Mouse (Mus musculus): ENCODE data around the gene Gipc3.

Gipc3 gene

DNA sequence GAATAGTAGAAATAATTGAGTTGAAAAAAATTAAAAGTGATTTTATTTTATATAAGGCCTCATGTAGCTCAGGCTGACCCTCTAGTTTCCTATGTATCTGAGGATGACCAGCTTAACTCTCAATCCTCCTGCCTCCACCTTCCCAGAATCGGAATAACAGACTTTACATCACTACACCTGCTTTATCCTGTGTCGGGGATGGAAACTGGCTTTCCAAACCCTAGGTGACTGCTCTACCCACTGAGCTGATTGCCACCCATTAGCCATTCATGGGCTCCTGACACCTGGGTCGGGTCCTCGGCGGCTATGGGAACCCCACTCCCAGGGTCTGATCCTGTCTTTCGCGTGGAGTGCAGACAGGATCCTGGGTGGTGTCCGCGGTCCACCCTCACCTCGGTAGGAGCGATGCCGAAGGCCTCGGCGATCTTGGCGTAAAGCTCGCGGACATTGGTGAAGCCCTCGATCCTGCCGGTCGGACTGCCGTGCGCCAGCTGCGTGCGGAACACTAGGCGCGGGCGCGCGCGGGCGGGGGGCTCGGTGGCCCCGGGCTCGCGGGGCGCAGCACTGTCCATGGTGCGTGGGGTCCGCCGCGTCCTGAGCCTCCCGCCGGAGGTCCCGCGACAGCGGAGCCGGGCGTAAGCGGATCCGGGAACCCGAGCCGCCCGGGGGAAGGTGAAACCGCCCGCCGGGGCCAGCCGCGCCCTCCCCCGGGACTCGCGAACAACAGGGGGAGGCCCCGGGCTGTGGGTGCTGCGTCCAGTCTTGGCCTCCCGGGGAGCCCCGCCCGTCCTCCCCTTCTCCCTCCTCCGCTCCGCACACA is at the start of gene Gipc3:
Gene Gipc3, minus strand, starts transcription at position 581 of the 820 bp plus-strand sequence.
- DNase-seq (ENCODE audit: low read depth), result no peak

DNA sequence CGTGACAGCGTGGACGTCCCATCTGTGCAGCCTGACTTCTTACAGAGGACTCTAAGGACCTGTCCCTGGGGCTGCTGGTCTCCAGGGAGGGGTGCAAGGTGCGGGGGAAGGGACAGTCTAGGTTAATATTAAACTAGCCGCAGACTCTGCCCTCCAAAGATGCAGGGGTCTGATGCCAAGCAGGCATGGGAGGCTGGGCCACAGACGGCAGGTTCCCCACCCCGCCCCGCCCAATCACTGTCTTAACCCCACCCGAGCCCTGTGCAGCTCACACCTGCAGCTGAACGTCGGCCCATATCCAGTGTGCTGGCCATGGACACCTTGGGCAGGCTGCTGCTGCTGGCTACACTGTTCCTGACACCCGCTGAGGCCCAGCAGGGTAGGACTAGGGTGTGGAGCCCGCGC is 49.7 kb upstream of the Gipc3 start, which contains the start of gene Smim24:
Gene Smim24, plus strand, starts transcription at position 271 of the 405 bp plus-strand sequence.
- no peak for DNase-seq (ENCODE audit: low read depth)

DNA sequence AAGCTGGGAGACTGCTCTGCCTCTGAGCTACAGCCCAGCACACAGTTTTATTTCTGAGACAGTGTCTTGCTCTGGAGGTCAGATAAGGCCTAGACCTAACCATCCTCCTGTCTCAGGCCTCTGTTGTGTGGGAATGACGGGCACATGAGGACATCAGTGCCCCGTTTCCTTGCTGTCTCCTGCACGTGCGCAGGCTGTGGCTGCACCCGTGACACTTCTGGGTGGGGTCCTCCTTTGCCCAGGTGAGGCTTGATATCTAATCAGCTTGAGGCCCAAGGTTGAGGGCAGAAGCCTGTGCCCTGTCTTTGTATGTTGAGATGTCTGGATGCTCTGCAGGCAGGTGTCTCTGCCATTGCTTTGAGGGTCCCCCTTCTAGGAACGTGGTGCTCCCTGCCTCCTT is 49.2 kb upstream of the Gipc3 start:
- no peak for DNase-seq (ENCODE audit: low read depth)

DNA sequence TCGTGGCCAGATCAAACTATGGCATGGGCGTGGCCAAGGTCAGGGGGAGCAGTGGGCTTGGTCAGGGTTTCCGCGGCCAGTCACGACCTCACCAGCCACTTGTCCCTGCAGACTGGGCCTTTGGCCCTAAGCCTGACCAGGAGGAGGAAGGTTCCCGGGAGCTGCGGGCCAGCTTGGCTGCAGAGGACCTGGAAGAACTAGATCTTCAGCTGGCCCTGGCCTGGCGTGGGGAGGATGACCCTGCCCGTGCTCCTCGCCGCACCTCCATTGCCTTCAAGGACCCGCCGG is 47.6 kb upstream of the Gipc3 start:
- DNase-seq (ENCODE audit: low read depth), result no peak

DNA sequence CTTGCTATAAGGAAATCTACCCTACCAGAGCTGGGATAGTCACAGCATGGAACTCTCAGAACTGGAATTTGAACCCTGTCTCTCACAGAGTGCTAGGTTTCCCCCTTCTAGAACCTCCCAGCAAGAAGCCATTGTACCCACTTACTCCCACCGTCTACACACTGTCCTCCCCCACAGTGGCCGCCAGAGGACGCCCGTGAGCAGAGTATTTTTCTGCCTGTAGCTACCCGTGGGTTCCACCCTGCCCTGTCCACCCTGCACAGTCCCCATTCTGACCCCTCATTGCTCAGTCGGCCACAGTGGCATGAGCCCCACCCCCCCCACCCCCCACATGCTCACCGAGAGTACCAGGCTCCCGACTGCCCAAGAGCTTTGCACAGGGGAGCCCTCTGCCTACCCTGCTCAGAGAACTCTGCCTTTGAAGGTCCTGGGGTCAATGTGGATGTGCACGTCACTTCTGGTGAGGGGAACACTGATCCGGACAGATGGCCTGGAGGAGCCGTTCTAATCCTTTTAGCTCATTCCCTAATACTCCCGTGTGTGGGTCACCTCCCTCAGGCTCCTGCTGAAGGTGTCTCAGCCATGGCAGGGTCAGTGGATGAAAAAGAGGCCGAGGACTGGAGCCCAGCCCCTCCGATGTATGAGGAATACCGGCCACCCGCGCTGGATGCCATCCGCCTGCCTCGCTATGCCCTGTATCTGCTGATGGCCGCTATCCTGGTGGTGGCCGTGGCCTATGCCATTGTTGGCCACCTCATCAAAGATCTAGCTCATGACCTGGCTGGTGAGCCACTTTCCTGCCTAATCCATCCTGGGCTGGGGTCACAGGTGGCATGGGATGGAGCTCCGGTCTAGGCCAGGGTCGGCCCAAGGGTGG is 47.0 kb upstream of the Gipc3 start:
- peak; percentile 83 for DNase-seq (ENCODE audit: low read depth)

DNA sequence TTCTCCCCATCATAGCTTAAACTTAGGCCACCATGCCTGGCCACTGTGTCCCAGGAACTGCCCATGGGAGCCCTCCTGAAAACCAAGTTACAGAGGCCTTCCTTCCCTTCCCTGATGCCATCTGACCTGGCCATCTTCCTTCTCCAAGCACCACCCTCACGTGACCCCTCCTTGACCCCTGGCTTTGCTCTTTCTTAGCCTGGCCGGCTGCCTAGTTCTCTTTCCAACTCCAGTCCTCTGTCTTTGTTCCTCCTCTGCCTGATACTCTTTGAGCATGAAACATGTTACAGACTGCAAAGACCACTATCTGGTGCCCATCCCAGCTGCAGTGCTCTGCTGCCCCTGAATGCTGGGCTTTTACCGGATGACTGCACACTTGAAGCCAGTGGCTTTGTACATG is 46.3 kb upstream of the Gipc3 start:
- DNase-seq (ENCODE audit: low read depth), result peak; percentile 48

DNA sequence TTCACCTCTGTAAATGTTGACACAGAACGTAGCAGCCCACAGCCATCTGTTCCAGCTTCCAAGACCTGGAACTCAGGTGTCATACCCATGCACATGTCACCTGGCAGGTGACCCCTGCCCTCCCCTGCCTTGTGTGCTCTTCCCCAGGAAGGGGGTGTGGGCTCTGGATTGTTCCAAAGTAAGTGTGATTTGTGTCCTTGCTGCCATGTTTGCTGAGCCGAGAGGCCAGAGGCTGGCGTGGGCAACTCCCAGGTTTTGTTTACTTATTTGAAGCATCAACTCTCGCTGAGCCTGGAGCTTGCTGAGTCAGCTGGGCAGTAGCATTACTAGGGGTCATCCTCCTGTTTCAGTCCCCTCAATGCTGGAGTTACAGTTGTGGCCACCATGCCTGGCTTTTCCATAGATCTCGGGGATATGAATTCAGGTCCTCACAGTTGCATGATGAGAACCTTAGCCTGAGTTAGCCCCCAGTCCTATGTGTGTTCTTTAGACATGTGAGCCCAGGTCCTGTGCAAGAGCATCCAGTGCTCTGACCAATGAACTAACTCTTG is 45.5 kb upstream of the Gipc3 start, which contains the start of gene Gm48552:
Gene Gm48552, plus strand, starts transcription at position 501 of the 551 bp plus-strand sequence.
- DNase-seq (ENCODE audit: low read depth), result no peak

DNA sequence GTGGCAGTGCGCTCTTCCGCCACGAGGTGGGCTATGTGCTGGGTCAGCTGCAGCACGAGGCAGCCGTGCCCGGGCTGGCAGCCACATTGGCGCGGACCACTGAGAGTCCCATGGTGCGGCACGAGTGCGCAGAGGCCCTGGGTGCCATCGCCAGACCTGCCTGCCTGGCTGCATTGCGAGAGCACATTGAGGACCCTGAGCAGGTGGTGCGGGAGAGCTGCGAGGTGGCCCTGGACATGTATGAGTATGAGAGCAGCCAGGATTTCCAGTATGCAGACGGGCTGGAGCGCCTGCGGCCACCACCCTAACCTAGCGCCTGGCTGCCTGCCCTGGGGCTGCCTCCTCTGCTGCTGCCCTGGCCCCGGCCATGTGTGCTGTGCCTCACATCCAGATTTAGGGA is 44.6 kb upstream of the Gipc3 start:
- no peak for DNase-seq (ENCODE audit: low read depth)

DNA sequence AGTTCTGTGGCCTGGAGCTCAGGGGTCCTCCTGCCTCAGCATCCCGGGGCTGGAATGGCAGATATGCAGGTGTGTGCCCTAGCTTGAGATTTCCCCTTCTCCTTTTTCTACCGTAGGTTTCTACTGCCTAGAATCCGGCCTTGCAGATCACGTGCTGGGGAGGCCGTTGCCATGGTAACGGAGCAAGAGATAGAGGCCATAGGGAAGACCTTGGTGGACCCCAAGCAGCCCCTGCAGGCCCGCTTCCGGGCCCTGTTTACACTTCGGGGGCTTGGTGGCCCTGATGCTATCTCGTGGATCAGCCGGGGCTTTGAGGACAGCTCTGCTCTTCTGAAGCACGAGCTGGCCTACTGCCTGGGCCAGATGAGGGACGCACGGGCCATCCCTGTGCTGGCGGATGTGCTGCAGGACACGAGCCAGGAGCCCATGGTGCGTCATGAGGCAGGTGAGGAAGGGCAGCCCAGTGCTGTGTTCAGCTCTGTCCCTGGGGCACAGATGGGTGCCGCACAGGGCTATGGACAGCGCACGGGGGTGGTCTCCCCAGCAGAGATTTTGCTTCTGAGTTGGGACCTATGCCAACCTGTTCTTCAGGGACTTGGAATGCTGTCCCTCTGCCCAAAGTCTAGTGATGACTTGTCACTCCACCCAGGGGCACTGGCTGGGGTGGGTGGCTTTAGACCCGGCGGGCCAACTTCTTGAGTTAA is 42.7 kb upstream of the Gipc3 start:
- no peak for DNase-seq (ENCODE audit: low read depth)

DNA sequence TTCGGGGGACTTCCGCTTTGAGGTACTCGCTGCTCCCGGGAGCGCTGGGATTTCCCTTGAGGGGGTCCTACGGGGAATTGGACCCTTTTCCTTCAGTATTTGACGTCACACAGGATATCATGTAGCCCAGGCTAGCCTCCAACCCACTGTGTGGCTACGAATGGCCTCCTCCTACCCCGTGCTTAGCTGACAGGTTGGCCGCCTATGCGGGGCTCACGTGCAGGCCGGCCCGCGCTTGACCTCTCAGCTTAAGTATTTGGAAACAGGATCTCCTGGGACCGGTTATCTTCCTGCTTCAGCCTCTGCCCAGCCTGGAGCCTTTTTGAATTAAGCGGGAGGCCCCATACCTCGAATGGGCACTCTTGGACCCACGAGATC is 41.5 kb upstream of the Gipc3 start:
- DNase-seq (ENCODE audit: low read depth), result peak; percentile 78

DNA sequence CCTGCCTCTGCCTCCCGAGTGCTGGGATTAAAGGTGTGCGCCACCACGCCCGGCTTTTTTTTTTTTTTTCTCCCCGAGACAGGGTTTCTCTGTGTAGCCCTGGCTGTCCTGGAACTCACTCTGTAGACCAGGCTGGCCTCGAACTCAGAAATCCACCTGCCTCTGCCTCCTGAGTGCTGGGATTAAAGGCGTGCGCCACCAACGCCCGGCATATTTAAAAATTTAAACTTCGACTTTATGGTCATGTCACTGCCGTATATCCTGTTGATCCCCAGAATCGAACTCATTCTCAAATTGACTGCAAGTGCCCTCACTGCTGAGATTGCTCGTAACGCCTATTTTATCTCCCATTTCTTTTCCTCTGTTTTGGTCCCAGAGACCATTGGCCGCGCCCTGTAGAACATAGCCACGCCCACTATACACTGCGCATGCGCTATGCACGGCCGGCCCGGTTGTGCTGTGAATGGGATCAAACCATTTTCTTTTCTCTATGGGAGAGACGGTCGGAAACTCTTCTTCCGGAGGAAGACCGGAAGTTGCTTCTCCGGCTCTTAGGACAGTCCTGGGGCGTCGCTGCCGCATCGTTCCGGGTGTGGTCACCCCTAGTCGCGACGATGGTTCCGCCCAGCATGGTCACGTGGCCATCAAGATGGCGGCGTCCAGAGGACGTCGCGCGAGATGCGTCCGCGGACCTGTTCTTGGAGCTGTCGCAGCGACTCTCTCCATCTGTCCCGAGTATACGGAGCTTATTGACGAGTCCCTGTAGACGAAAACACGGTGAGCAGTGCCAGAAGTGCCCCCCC is 40.9 kb upstream of the Gipc3 start, which contains the start of the genes Dohh and Gm48551:
Gene Dohh, plus strand, starts transcription at position 627 of the 803 bp plus-strand sequence.
Gene Gm48551, plus strand, starts transcription at position 665 of the 803 bp plus-strand sequence.
- peak; percentile 100 for DNase-seq (ENCODE audit: low read depth)

DNA sequence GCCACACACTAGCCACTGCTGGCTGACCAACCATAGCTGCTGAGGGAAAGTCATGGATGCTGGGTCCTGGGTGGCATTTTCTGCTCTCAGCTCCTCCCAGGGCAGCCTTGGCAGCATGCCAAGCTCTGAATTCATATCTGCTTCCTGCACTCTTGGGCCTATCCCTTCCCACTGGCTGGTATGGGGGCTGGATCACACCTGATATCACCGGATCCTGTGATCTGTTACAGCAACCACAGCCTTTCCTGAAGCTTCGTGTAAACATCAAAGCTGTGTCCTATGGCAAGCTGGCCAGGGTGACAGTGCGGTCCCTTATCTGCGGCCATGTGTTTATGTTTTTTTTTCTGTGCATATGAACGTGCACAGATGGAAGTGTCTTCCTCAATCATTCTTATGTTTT is 39.0 kb upstream of the Gipc3 start:
- peak; percentile 59 for DNase-seq (ENCODE audit: low read depth)

DNA sequence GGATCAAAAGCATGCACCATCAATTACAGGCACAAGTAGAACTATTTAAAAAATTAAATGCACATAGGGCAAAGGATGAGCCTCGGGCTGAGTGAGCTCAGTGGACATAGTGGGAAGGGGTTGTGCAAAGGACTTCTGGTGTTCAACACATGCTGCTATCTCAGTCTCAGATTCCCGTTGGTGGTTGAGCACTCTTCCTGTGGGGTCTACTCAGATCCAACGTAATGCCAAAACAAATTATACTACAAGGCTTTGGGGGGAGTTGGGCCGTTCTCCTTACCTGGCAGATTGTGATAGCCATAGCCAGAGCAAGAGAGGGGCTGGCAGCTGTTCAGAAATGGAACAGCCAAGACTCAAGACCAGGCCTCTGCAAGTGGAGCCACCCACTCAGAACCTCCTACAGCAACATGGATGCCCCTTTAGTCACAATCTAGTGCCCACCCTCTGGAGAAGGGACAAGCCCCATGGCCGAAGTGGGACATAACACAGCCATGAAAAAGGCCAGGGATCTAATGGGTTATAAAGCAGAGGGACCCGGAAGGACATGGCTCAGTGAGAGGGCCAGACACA is 36.8 kb upstream of the Gipc3 start:
- DNase-seq (ENCODE audit: low read depth), result no peak

DNA sequence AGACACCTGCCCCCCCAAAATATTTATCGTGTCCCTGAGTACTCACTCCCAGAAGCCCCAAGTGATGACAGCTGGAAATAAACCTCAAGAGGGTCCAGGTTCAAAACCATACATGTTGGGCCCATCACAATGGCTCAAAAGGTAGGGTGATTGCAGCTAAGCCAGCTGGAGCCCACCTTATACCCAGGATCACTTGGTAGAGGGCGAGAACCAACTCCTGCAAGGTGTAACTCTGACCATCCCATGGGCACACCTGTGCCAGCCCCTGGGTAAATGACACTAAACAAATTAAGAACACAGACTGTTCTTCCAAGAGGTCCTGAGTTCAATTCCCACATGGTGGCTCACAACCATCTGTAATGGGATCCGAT is 36.1 kb upstream of the Gipc3 start:
- DNase-seq (ENCODE audit: low read depth), result no peak

DNA sequence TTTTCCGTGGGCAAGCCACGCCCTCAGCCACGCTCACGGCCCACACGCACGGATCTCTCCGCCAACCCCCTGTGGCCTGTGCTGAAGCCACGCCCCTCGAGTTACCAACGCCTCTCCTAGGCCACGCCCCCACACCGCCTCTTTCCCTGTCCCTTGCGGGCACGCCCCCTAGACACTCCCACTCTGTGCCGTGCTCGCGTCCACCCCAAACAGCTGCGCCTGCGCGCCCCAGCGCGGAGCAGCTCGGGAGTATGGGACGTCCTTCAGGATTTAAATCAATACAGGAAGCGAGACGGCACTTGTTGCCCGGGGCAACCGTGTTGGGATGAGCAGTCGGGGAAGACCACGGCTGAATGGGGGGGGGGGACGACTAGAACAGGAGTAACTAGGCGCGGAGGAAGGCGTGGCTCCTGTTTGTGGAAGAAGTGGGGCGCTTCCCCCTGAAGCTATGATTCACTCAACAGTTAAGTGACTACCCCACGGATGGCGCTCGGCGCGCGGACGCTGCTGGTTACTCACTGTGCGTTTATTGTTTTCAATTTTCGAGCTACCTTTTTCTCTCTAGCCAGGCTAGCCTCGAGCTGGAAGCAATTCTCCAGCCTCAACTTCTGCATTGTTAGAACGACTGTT is 35.6 kb upstream of the Gipc3 start:
- DNase-seq (ENCODE audit: low read depth), result peak; percentile 100

DNA sequence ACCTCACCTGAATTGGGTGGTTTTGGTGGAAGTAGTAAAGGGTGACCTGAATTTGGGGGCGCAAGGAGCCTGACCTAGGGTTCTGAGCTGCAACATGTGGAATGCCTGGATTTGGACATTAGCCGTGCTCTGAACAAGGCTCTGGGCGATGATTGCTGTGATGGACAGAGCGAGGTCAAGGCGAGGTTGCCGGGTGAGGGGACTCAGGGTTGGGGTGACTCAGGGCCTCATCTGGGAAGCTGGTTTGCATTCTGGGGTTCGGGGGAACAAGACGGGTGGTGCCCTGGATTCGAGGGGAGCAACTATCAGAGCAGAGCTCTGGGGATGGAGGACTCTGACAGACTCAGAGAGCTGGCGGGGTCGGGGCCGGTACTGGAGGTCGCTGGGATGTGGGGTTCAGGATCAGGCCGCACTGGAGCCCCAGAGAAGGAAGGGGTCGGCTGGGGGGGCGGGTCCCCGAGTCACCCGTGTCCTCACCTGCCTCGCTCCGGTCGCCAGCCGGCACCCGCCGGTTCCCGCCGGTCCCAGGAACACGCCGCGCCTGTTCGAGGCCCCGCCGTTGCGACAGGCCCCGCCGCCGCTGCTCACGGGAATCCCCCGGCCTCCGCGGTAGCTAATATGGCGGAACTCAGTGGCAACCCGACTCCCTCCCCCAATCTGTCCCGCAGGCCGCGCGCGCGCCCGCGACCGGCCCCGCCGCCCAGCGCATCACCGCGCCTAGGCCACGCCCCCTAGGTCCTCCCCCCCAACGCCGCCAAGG is 34.9 kb upstream of the Gipc3 start, which contains the start of gene Fzr1:
Gene Fzr1, minus strand, starts transcription at position 724 of the 760 bp plus-strand sequence.
- peak; percentile 33 for DNase-seq (ENCODE audit: low read depth)

DNA sequence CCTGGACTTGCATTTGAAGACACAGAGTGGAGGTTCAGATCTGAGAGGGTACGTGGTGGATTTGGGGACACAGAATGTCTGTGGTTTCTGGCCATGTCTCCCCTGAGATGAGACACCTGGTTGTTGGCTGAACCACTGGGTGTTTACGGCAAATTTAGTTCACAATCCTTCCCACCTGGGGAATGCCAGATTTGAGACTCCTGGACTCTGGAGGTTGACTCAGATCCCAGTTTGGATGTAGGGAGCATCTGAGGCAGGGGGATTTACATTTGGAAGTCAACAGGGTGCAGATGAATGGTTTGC is 34.2 kb upstream of the Gipc3 start:
- no peak for DNase-seq (ENCODE audit: low read depth)

DNA sequence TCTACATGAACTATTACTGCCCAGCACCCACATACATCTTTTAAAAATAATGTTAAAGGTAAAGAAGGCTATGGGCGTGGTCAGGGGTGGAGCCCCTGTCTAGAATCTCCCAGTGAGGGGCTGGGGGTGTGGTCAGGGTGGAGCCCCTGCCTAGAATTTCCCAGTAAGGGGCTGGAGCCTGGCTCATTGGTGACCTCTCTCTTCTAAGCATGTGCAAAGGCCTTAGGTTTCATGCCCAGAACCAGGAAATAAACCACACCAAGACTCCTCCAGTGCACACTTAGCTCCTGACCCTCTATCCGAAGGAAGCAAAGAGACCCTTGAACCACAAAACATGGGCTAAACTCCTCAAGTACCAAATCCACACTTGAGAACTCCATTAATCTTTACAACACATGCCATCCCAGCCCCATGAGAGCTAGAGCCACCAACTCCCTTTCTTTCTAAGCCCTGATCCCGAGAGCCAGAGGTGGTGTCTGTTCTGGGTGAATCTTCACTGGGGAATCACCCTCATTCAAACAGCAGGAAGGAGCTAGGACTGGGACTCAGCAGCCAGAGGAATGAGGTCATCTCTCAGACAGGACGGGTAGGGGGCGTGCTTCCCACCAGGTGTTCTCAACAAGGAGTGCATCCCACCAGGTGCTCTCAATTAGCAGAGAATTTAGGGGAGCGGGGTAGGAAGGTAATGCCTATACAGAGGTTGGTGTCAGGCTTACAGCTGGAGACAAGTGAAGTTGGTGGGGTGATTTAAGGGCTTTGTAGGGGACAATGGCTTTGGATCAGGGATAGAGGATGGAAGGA is 33.7 kb upstream of the Gipc3 start:
- DNase-seq (ENCODE audit: low read depth), result peak; percentile 48

DNA sequence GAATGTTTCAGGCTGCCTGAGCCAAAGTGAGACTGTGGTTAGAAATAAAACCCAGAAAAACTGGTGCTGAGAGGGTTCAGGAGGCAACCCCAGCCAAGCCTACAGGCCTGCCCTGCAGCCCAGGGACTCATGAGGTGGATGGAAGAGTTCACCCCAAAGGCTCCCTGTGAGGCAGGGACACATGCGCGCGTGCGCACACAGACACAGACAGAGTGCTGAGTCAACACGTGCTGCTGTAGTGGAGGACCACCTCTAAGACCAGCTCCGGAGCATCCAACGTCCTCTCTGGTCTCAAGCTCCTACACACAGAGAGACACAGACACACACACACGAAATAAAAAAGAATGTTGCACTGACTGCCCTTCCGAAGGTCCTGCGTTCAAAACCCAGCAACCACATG is 32.3 kb upstream of the Gipc3 start:
- no peak for DNase-seq (ENCODE audit: low read depth)

Measured in NIH3T3 (cell line).